Mouse (Mus musculus) MEL (cell line): ENCODE results near the gene Bcl11b. TPM values are rescaled to one million over a fixed set of nuclear protein-coding genes. Genes with fewer than 3 reads are reported as not detected.

Experiments
- DNase-seq: peaks from one replicate; pipeline ENCODE4 v3.0.0; 2011; ENCODE audit warnings: low read depth, low spot score
- H3K27ac ChIP-seq: 2 replicates; pipeline ENCODE4 v1.5.1; 2012; ENCODE audit warnings: low read depth, mild to moderate bottlenecking, control low read depth, low read length, moderate library complexity; ENCODE audit not compliant: control insufficient read depth
- H3K27me3 ChIP-seq, 2 experiments: fragments of 150-350 bp in 1 of 2; sonication (generic) in 1 of 2; 2 replicates each; pipeline ENCODE4 v1.6.1; 2012; ENCODE audit warnings: low read length in 2 of 2, mild to moderate bottlenecking in 2 of 2, improper control_type of control experiment in 1 of 2, moderate library complexity in 1 of 2; ENCODE audit not compliant: insufficient read depth in 2 of 2, control insufficient read depth in 1 of 2
- H3K36me3 ChIP-seq, 2 experiments: 2 replicates each; pipeline ENCODE4 v1.6.1; 2012 to 2014; ENCODE audit warnings: low read length in 2 of 2, improper control_type of control experiment in 1 of 2, inconsistent platforms in 1 of 2, mild to moderate bottlenecking in 1 of 2; ENCODE audit not compliant: insufficient read depth in 2 of 2, control insufficient read depth in 1 of 2
- H3K4me1 ChIP-seq, 2 experiments: fragments of 150-350 bp in 1 of 2; sonication (generic) in 1 of 2; 2 replicates each; pipeline ENCODE4 v1.6.1; 2012; ENCODE audit warnings: low read length in 2 of 2, improper control_type of control experiment in 1 of 2, mild to moderate bottlenecking in 1 of 2; ENCODE audit not compliant: insufficient read depth in 2 of 2, control insufficient read depth in 1 of 2
- H3K4me3 ChIP-seq, 2 experiments: fragments of 150-350 bp in 1 of 2; sonication (generic) in 1 of 2; 2 replicates each; pipeline ENCODE4 v1.5.1; 2012; ENCODE audit warnings: low read depth in 2 of 2, low read length in 2 of 2, mild to moderate bottlenecking in 2 of 2, moderate library complexity in 2 of 2, control low read depth in 1 of 2, improper control_type of control experiment in 1 of 2; ENCODE audit not compliant: control insufficient read depth in 1 of 2, insufficient read depth in 1 of 2
- H3K79me2 ChIP-seq: 2 replicates; pipeline ENCODE4 v1.6.1; 2012; ENCODE audit warnings: mild to moderate bottlenecking, low read length, moderate library complexity; ENCODE audit not compliant: control insufficient read depth, poor library complexity, insufficient read depth
- H3K9ac ChIP-seq: 2 replicates; pipeline ENCODE4 v1.6.1; 2012; ENCODE audit warnings: low read depth, mild to moderate bottlenecking, control low read depth, low read length, moderate library complexity; ENCODE audit not compliant: control insufficient read depth, poor library complexity, severe bottlenecking
- H3K9me3 ChIP-seq: fragments of 150-350 bp; sonication (generic); replicated peaks from 2 replicates; pipeline ENCODE4 v1.6.1; 2012; ENCODE audit warnings: mild to moderate bottlenecking, low read length, improper control_type of control experiment, moderate library complexity; ENCODE audit not compliant: insufficient read depth
- CHD2 ChIP-seq: IDR thresholded peaks from 2 replicates; pipeline ENCODE4 v1.6.1; 2011; ENCODE audit warnings: low read length, improper control_type of control experiment
- CTCF ChIP-seq, 3 experiments: IDR thresholded peaks in 2 of 3; conservative IDR thresholded peaks in 1 of 3; 2 replicates each; pipeline ENCODE4 v1.5.1; 2011 to 2012; ENCODE audit warnings: low read length in 3 of 3, low read depth in 2 of 3, mild to moderate bottlenecking in 2 of 3, improper control_type of control experiment in 1 of 3, inconsistent platforms in 1 of 3, mixed read lengths in 1 of 3, moderate library complexity in 1 of 3; ENCODE audit not compliant: control insufficient read depth in 1 of 3, insufficient read depth in 1 of 3, poor library complexity in 1 of 3, severe bottlenecking in 1 of 3
- E2F4 ChIP-seq: IDR thresholded peaks from 2 replicates; pipeline ENCODE4 v1.6.1; 2011; ENCODE audit warnings: low read depth, low read length, improper control_type of control experiment, borderline replicate concordance
- EP300 ChIP-seq, 2 experiments: IDR thresholded peaks; 2 replicates each; pipeline ENCODE4 v1.6.1; 2011; ENCODE audit warnings: improper control_type of control experiment in 2 of 2, low read length in 2 of 2, low read depth in 1 of 2, mild to moderate bottlenecking in 1 of 2
- HCFC1 ChIP-seq: IDR thresholded peaks from 2 replicates; pipeline ENCODE4 v1.6.1; 2012; ENCODE audit warnings: low read depth, mild to moderate bottlenecking, inconsistent platforms, low read length, improper control_type of control experiment, moderate library complexity
- JUND ChIP-seq: IDR thresholded peaks from 2 replicates; pipeline ENCODE4 v1.6.1; 2011; ENCODE audit warnings: low read depth, mild to moderate bottlenecking, improper control_type of control experiment, low read length
- MAX ChIP-seq: IDR thresholded peaks from 2 replicates; pipeline ENCODE4 v1.6.1; 2011; ENCODE audit warnings: low read length, improper control_type of control experiment
- MXI1 ChIP-seq: IDR thresholded peaks from 2 replicates; pipeline ENCODE4 v1.6.1; 2011; ENCODE audit warnings: mild to moderate bottlenecking, low read depth, low read length, improper control_type of control experiment
- MYB ChIP-seq: IDR thresholded peaks from 2 replicates; pipeline ENCODE4 v1.6.1; 2011; ENCODE audit warnings: mild to moderate bottlenecking, low read depth, low read length, improper control_type of control experiment
- NELFE ChIP-seq: IDR thresholded peaks from 2 replicates; pipeline ENCODE4 v1.6.1; 2011; ENCODE audit warnings: low read depth, low read length, improper control_type of control experiment
- NRF1 ChIP-seq: IDR thresholded peaks from 2 replicates; pipeline ENCODE4 v1.6.1; 2014; ENCODE audit warnings: low read depth, mild to moderate bottlenecking, inconsistent platforms, low read length, improper control_type of control experiment, moderate library complexity; ENCODE audit not compliant: poor library complexity, insufficient read depth, severe bottlenecking
- POLR2AphosphoS2 ChIP-seq: IDR thresholded peaks from 2 replicates; pipeline ENCODE4 v1.6.1; 2011; ENCODE audit warnings: low read length, improper control_type of control experiment
- POLR2AphosphoS5 ChIP-seq: IDR thresholded peaks from 2 replicates; pipeline ENCODE4 v1.6.1; 2012; ENCODE audit warnings: low read depth, borderline replicate concordance, mild to moderate bottlenecking, inconsistent platforms, low read length, moderate library complexity, mixed read lengths
- RAD21 ChIP-seq: IDR thresholded peaks from 2 replicates; pipeline ENCODE4 v1.6.1; 2011; ENCODE audit warnings: mild to moderate bottlenecking, low read depth, low read length, improper control_type of control experiment
- RCOR1 ChIP-seq: IDR thresholded peaks from 2 replicates; pipeline ENCODE4 v1.6.1; 2012; ENCODE audit warnings: low read depth, mild to moderate bottlenecking, inconsistent platforms, low read length, improper control_type of control experiment
- SIN3A ChIP-seq: IDR thresholded peaks from 2 replicates; pipeline ENCODE4 v1.6.1; 2012; ENCODE audit warnings: low read length, improper control_type of control experiment, inconsistent platforms
- SMC3 ChIP-seq: IDR thresholded peaks from 2 replicates; pipeline ENCODE4 v1.6.1; 2011; ENCODE audit warnings: low read depth, low read length, improper control_type of control experiment
- TCF12 ChIP-seq: IDR thresholded peaks from 2 replicates; pipeline ENCODE4 v1.6.1; 2014; ENCODE audit warnings: low read depth, mild to moderate bottlenecking, inconsistent platforms, low read length, improper control_type of control experiment, moderate library complexity
- USF2 ChIP-seq, 2 experiments: IDR thresholded peaks; 2 replicates each; pipeline ENCODE4 v1.6.1; 2011 to 2012; ENCODE audit warnings: improper control_type of control experiment in 2 of 2, low read length in 2 of 2, borderline replicate concordance in 1 of 2, inconsistent platforms in 1 of 2, low read depth in 1 of 2, mild to moderate bottlenecking in 1 of 2; ENCODE audit not compliant: insufficient read depth in 1 of 2
- ZKSCAN1 ChIP-seq: IDR thresholded peaks from 2 replicates; pipeline ENCODE4 v1.6.1; 2012; ENCODE audit warnings: low read depth, mild to moderate bottlenecking, inconsistent platforms, low read length, improper control_type of control experiment, moderate library complexity
- ZNF384 ChIP-seq: IDR thresholded peaks from 2 replicates; pipeline ENCODE4 v1.6.1; 2012; ENCODE audit warnings: low read depth, mild to moderate bottlenecking, inconsistent platforms, low read length, improper control_type of control experiment
- polyA plus RNA-seq, 2 experiments: library from polyadenylated mRNA; stranded (reverse) in 1 of 2; unstranded in 1 of 2; fragments of >175 nt in 1 of 2; fragments of >200 nt in 1 of 2; gene quantifications; 2 replicates each; pipeline versions ENCODE4 v1.2.1 to v1.2.4; 2012; ENCODE audit warnings: low replicate concordance in 2 of 2, low read depth in 1 of 2; ENCODE audit not compliant: insufficient read length in 2 of 2, insufficient read depth in 1 of 2, missing spikeins in 1 of 2
- total RNA-seq: library from RNA; depleted of rRNA; stranded (reverse); fragments of 300-350 nt; gene quantifications from 2 replicates; pipeline ENCODE4 v1.2.3, GENCODE M21; 2012

Bcl11b gene
- total and polyA plus RNA-seq, 3 experiments: not detected

DNA sequence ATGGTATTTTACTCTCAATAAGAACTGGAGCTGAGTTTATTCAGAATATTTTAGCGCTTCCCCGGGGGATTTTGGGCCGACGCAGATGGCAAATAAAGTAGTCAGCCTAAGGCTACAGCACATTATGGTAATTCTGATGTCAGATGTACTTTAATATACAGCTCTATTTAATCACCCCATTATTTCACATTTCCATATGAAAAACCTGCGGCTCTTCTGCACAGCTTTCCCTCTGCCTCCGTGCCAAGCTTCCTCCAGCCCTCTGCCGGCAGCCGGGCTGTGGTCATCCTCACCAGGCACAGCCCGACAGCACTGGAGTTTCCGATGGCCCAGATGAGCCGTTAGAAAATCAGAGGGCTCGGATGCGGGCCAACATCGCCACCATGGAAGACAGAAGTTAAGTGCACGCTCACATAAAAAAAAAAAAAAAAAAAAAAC, 74.9 kb downstream of the Bcl11b start:
- Histone ChIP-seq H3K36me3 (no peaks in the 10 kb centered on the region), H3K9ac (no peak overlapping the region), H3K4me3 (no peak overlapping the region), H3K79me2 (no peaks in the 10 kb centered on the region), H3K27me3 (no peaks in the 10 kb centered on the region), H3K9me3 (no peaks in the 10 kb centered on the region), H3K4me1 (no peaks in the 10 kb centered on the region), H3K27ac (no peak overlapping the region)
- no peak for DNase-seq
- TF ChIP-seq ZNF384 (no peak), RAD21 (no peak), E2F4 (no peak)

DNA sequence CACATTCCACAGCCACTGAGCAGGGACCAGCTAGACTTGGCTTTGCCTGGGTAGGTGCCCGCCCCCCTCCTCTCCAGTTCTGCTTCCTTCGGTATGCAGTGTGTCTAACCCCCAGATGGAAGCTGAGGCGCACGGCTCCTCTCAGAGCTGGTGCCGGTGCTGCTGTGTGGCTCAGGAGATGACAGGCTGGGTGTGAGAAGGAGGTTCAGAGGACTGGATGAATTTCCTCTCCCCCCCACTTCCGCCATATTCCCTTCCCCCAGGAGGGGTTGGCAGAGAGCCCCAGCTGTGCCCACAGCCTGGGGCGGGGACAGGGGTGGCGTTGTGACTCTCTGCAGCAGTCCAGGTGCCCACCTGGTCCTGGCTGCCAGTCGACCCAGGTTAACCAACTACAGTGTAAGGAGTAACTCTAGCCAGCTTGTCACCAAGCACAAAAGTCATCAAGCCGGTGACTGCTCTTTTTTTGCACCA, 75.4 kb downstream of the Bcl11b start:
- H3K9me3 ChIP-seq: no peaks in the 10 kb centered on the region
- H3K9ac ChIP-seq: no peak overlapping the region
- DNase-seq: no peak
- H3K36me3 ChIP-seq: no peaks in the 10 kb centered on the region
- H3K27ac ChIP-seq: no peak overlapping the region
- H3K79me2 ChIP-seq: no peaks in the 10 kb centered on the region
- H3K4me3 ChIP-seq: no peak overlapping the region
- TF ChIP-seq SMC3: no peak
- no peak for TF ChIP-seq POLR2AphosphoS5
- no peaks in the 10 kb centered on the region for H3K4me1 ChIP-seq
- no peaks in the 10 kb centered on the region for H3K27me3 ChIP-seq

GRCm38 (mm10) chr12:107926074-107926855, 77.1 kb downstream of the Bcl11b start:
- DNase-seq: no peak

More at GRCm38 (mm10) chr12:107926074-107926855, 77.1 kb downstream of the Bcl11b start:
- no peaks in the 10 kb centered on the region for H3K36me3 ChIP-seq
- no peak for TF ChIP-seq CTCF (IDR thresholded peaks at IDR 0.05 in 2 of 3, conservative IDR thresholded peaks at IDR 0.05 in 1 of 3; ENCODE audit: control insufficient read depth in 1 of 3, insufficient read depth in 1 of 3, low read depth in 2 of 3, low read length in 3 of 3, poor library complexity in 1 of 3, severe bottlenecking in 1 of 3)
- TF ChIP-seq NRF1: no peak
- no peak for TF ChIP-seq USF2 (IDR thresholded peaks at IDR 0.05; ENCODE audit: borderline replicate concordance in 1 of 2, insufficient read depth in 1 of 2, low read depth in 1 of 2, low read length in 2 of 2)
- TF ChIP-seq TCF12: no peak
- TF ChIP-seq EP300 (IDR thresholded peaks at IDR 0.05; ENCODE audit: low read depth in 1 of 2, low read length in 2 of 2): no peak
- TF ChIP-seq ZKSCAN1: no peak
- no peak for TF ChIP-seq HCFC1
- TF ChIP-seq NELFE: no peak
- no peak for TF ChIP-seq SIN3A
- TF ChIP-seq CHD2: no peak
- no peak for TF ChIP-seq MXI1
- TF ChIP-seq RCOR1: no peak
- TF ChIP-seq MAX: no peak
- no peak for TF ChIP-seq JUND
- TF ChIP-seq POLR2AphosphoS2: no peak
- TF ChIP-seq MYB: no peak
- no peaks in the 10 kb centered on the region for H3K79me2 ChIP-seq
- no peaks in the 10 kb centered on the region for H3K27me3 ChIP-seq
- no peak overlapping the region for H3K27ac ChIP-seq
- no peaks in the 10 kb centered on the region for H3K4me1 ChIP-seq
- H3K9ac ChIP-seq: no peak overlapping the region
- no peaks in the 10 kb centered on the region for H3K9me3 ChIP-seq
- no peak overlapping the region for H3K4me3 ChIP-seq
